Mouse (Mus musculus): Measurements from ENCODE around the gene Pdcd1lg2. TPM values are rescaled to one million over a fixed set of nuclear protein-coding genes. Genes with fewer than 3 reads are reported as not detected.
A peak's percentile ranks its signal among the peaks of the same experiment; 100 is the strongest.

Pdcd1lg2 gene
- polyA plus RNA-seq, 1 experiment from 2014 or later = not detected

DNA sequence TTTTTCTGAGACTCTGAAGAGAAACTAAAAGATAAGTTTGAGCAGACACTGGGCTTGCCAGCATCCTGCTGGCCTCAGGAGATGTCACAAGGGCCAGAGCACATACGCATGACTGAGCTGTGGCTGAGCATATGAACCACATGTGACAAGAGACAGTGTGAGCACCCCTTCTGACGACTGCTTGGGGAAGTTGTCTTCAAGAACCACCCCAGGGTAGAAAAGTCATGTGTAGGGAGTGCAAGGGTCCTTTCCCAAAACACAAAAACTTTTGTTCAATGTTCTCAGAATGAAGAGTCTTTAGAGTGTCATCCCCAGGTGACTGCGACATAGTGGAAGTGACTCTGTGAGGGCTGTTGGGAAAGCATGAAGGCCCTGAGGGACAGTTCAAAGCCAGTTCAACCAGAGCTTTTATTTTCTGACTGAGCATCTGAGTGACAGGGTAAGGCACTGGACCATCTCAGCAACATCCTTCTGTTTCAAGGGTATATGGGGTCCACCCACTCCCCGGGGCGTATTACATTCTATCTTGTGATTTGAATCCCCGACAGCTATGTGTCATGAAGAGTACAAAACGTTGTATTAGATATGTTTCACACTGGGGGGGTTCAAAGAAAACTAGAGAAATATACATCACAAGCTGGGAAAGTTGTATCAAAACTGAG lies 76.0 kb downstream of the Pdcd1lg2 start:
- Histone ChIP-seq H3K36me3 (ENCODE audit: insufficient read depth, low read length) (no peaks in the 10 kb centered on the region), H3K27ac (ENCODE audit: low read length) (no peak overlapping the region), H3K4me3 (ENCODE audit: low read length) (no peak overlapping the region), H3K4me1 (ENCODE audit: insufficient read depth, low read length) (peaks cover 4% of the 10 kb centered on the region; the same call in 1 of the 2 replicates), H3K27me3 (ENCODE audit: insufficient read depth, low read length) (no peaks in the 10 kb centered on the region), H3K4me2 (replicated peaks; ENCODE audit: low read depth, low read length) (no peak overlapping the region), H3K9me3 (ENCODE audit: low read length) (no peaks in the 10 kb centered on the region), H3K9ac (replicated peaks; ENCODE audit: low read length) (no peak overlapping the region)
- WGBS = 78% methylated on average over 7 of the region's 7 CpGs
- ATAC-seq (ENCODE audit: low FRiP score, low TSS enrichment) = no peak

DNA sequence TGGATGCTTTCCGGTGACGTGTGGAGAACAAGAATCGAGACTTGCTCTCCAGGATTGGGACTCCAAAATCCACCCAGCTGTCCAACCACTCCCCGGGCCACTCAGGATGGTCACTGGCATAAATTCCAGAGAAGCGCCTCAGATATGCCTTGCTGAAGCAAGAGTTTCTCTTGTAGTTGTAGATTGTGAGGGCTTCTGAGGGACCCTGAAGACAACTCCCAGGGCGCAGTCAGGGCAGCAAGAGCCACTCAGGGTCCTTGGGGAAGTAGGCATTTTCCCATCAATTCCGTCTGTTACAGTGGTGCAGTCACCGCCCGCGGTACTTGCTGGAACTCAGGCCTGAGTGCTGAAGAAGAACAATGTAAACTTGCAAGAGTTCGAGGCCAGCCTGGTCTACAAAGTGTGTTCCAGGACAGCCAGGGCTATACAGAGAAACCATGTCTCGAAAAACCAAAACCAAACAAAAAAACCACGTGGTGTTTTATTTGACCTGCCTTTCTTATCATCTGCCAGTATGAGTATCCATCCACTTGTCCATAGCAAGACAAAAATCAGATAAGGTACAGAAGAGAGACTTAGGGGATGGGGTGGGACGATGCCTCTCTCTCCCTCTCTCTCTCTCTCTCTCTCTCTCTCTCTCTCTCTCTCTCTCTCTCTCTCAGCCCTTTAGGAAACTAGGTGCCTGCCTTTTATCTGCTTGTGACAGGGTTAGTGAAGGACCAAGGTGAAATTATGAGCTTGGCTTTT lies 76.8 kb downstream of the Pdcd1lg2 start:
- Histone ChIP-seq H3K36me3 (ENCODE audit: insufficient read depth, low read length) (no peaks in the 10 kb centered on the region), H3K4me1 (ENCODE audit: insufficient read depth, low read length) (peaks cover 4% of the 10 kb centered on the region; the same call in 1 of the 2 replicates), H3K27me3 (ENCODE audit: insufficient read depth, low read length) (no peaks in the 10 kb centered on the region), H3K27ac (ENCODE audit: low read length) (no peak overlapping the region), H3K4me3 (ENCODE audit: low read length) (no peak overlapping the region), H3K9me3 (ENCODE audit: low read length) (no peaks in the 10 kb centered on the region), H3K9ac (replicated peaks; ENCODE audit: low read length) (no peak overlapping the region), H3K4me2 (replicated peaks; ENCODE audit: low read depth, low read length) (no peak overlapping the region)
- WGBS = 83% methylated on average over 14 of the region's 14 CpGs
- ATAC-seq (ENCODE audit: low FRiP score, low TSS enrichment) = no peak

DNA sequence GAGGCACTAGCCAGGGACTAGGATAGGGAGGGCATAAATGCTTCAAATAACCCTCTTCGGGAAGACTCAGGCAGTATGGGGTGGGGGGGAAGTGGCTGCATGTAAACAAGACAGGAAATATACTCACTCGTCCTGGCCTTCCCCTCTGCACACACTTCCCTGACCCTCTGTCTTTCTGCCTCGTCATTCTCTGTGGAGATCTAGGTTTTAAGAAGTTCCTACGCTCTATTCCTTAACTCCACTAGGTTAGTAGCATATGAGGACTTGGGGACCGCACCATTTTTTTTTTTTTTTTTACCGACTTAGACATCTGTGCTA lies 77.3 kb downstream of the Pdcd1lg2 start:
- WGBS = 46% methylated on average over 6 of the region's 6 CpGs
- H3K27me3 ChIP-seq (ENCODE audit: insufficient read depth, low read length) = no peaks in the 10 kb centered on the region
- no peak overlapping the region for H3K9ac ChIP-seq (replicated peaks; ENCODE audit: low read length)
- no peak for ATAC-seq (ENCODE audit: low FRiP score, low TSS enrichment)
- H3K36me3 ChIP-seq (ENCODE audit: insufficient read depth, low read length) = no peaks in the 10 kb centered on the region
- peaks cover 4% of the 10 kb centered on the region; the same call in 1 of the 2 replicates for H3K4me1 ChIP-seq (ENCODE audit: insufficient read depth, low read length)
- no peak overlapping the region for H3K27ac ChIP-seq (ENCODE audit: low read length)
- H3K4me2 ChIP-seq (replicated peaks; ENCODE audit: low read depth, low read length) = no peak overlapping the region
- no peak overlapping the region for H3K4me3 ChIP-seq (ENCODE audit: low read length)
- H3K9me3 ChIP-seq (ENCODE audit: low read length) = no peaks in the 10 kb centered on the region

DNA sequence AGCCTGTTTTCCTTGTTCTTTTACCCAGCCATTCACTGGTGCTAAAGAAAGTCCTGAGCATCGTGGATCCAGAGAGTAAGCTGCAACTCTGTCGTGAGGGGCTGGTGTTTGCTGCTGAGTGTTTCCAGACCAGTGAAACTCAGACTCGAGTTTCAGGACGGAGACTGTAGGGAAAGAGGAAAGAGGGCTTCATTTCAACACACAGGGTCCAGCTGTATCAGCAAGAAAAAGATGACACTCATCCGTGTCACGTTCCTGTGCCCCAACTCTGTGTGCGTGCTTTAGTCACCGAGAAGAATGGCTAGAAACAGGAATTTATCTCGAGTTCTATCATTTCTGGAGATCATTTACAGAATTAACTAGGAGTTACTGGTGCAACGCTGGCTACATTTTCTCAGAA lies 77.7 kb downstream of the Pdcd1lg2 start:
- H3K4me3 ChIP-seq (ENCODE audit: low read length) = no peak overlapping the region
- peaks cover 4% of the 10 kb centered on the region; the same call in 1 of the 2 replicates for H3K4me1 ChIP-seq (ENCODE audit: insufficient read depth, low read length)
- peak overlapping the region; percentile 7; the same call in 1 of the 2 replicates for H3K4me2 ChIP-seq (replicated peaks; ENCODE audit: low read depth, low read length)
- no peaks in the 10 kb centered on the region for H3K27me3 ChIP-seq (ENCODE audit: insufficient read depth, low read length)
- H3K36me3 ChIP-seq (ENCODE audit: insufficient read depth, low read length) = no peaks in the 10 kb centered on the region
- H3K9me3 ChIP-seq (ENCODE audit: low read length) = no peaks in the 10 kb centered on the region
- H3K27ac ChIP-seq (ENCODE audit: low read length) = no peak overlapping the region
- 26% methylated on average over 10 of the region's 10 CpGs for WGBS
- no peak for ATAC-seq (ENCODE audit: low FRiP score, low TSS enrichment)
- no peak overlapping the region for H3K9ac ChIP-seq (replicated peaks; ENCODE audit: low read length)

DNA sequence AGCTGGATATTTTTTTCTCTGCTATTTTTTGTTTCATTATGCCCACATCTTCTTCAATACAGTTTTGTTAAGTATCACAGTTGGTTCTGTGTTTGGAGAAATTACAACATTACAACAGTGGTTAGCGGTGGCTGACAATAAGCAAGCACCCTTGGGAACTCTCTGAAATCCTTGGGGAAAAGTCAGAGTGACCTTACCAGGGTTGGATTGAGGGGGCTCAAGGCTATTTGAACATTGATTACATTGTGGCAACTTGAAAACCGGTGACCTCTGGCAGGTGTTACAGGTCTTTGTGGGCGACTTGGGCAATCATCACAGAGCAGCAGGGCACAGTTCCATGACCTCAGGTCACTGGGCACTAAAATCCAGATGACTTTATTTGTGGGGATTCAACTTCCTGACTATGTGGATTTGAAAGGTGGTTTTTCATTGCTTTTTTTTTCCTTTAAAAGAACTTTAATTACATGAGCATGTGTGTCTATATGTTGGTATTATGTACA lies 79.1 kb downstream of the Pdcd1lg2 start:
- H3K36me3 ChIP-seq (ENCODE audit: insufficient read depth, low read length) = no peaks in the 10 kb centered on the region
- H3K4me1 ChIP-seq (ENCODE audit: insufficient read depth, low read length) = peaks cover 4% of the 10 kb centered on the region; the same call in 1 of the 2 replicates
- no peaks in the 10 kb centered on the region for H3K27me3 ChIP-seq (ENCODE audit: insufficient read depth, low read length)
- no peak overlapping the region for H3K9ac ChIP-seq (replicated peaks; ENCODE audit: low read length)
- no peak overlapping the region for H3K4me3 ChIP-seq (ENCODE audit: low read length)
- 74% methylated on average over 3 of the region's 3 CpGs for WGBS
- ATAC-seq (ENCODE audit: low FRiP score, low TSS enrichment) = no peak
- H3K27ac ChIP-seq (ENCODE audit: low read length) = no peak overlapping the region
- no peaks in the 10 kb centered on the region for H3K9me3 ChIP-seq (ENCODE audit: low read length)
- no peak overlapping the region for H3K4me2 ChIP-seq (replicated peaks; ENCODE audit: low read depth, low read length)

DNA sequence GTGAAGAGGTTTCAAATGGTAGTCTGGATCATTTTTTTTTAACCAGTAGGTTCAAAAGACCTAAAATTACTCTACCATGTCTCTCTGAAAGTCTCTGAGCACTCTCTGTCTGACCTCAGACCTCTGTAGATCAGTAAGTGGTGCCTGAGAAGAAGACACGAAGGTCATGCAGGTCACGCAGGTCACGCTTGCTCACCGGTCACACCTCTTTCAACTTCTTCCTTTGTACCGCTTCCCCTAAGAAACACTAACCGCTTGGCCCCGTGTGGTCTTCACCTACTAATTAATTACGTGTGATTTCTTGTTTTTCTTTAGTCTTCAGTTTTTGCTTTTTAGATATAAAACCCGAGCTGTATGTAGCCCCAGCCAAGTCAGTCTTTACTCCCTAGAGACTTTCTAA lies 80.7 kb downstream of the Pdcd1lg2 start:
- H3K4me2 ChIP-seq (replicated peaks; ENCODE audit: low read depth, low read length) = no peak overlapping the region
- no peaks in the 10 kb centered on the region for H3K27me3 ChIP-seq (ENCODE audit: insufficient read depth, low read length)
- 58% methylated on average over 9 of the region's 9 CpGs for WGBS
- no peaks in the 10 kb centered on the region for H3K9me3 ChIP-seq (ENCODE audit: low read length)
- no peak overlapping the region for H3K4me3 ChIP-seq (ENCODE audit: low read length)
- H3K36me3 ChIP-seq (ENCODE audit: insufficient read depth, low read length) = no peaks in the 10 kb centered on the region
- no peak overlapping the region for H3K9ac ChIP-seq (replicated peaks; ENCODE audit: low read length)
- no peak for ATAC-seq (ENCODE audit: low FRiP score, low TSS enrichment)
- H3K4me1 ChIP-seq (ENCODE audit: insufficient read depth, low read length) = peaks cover 4% of the 10 kb centered on the region; the same call in 1 of the 2 replicates
- no peak overlapping the region for H3K27ac ChIP-seq (ENCODE audit: low read length)

DNA sequence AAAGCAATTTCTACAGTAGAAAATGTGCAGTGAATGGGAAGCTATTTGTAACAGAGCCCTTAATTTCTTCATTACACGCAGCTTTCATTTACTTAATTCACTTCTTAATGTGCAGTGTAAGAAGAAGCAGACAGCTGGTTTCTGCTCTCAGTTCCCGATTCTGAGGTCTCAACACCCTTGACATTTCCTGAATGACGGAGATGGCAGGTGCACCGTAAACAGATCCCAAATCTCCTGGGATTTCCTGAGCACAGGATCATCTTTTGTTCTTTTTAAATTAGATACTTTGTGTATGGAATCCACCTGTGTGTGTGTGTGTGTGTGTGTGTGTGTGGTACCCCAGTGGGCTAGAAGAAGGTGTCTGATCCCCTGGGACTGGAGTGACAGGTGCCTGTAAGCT lies 83.7 kb downstream of the Pdcd1lg2 start:
- Histone ChIP-seq H3K4me1 (ENCODE audit: insufficient read depth, low read length) (peaks cover 4% of the 10 kb centered on the region; the same call in 1 of the 2 replicates), H3K9ac (replicated peaks; ENCODE audit: low read length) (no peak overlapping the region), H3K27ac (ENCODE audit: low read length) (no peak overlapping the region), H3K4me3 (ENCODE audit: low read length) (no peak overlapping the region), H3K4me2 (replicated peaks; ENCODE audit: low read depth, low read length) (no peak overlapping the region), H3K9me3 (ENCODE audit: low read length) (no peaks in the 10 kb centered on the region), H3K27me3 (ENCODE audit: insufficient read depth, low read length) (no peaks in the 10 kb centered on the region), H3K36me3 (ENCODE audit: insufficient read depth, low read length) (no peaks in the 10 kb centered on the region)
- 81% methylated on average over 4 of the region's 4 CpGs for WGBS
- no peak for ATAC-seq (ENCODE audit: low FRiP score, low TSS enrichment)

DNA sequence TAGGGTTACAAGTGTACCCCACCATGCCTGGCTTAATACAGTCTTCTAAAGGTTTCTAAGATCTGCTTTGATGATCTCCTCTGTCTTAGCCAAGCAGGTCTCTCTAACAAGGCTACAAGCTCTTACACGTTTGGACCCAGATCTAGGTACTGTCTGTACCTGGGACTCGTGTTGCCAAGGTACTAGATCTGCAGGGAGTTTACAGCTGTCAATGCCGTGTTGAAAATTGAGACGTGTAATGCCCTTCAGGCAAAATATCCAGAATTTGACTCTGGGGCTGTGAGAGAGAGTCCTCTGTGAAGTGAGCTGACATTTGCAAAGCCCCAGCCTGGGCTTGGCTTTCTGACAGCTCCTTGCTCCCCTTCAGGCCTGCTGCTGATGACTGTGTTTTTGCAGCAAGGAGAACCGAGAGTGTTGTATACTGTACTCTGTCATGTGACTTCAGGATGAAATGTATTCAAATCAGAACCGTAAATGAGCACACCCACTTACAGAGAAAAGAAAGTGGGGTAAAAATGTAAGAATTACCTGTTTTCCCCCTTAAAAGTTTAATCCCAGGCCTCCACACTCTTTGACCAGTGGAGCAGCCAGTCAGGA lies 85.4 kb downstream of the Pdcd1lg2 start:
- Histone ChIP-seq H3K4me2 (replicated peaks; ENCODE audit: low read depth, low read length) (no peak overlapping the region), H3K4me3 (ENCODE audit: low read length) (no peak overlapping the region), H3K4me1 (ENCODE audit: insufficient read depth, low read length) (peaks cover 4% of the 10 kb centered on the region; the same call in 1 of the 2 replicates), H3K9me3 (ENCODE audit: low read length) (no peaks in the 10 kb centered on the region), H3K27me3 (ENCODE audit: insufficient read depth, low read length) (no peaks in the 10 kb centered on the region), H3K36me3 (ENCODE audit: insufficient read depth, low read length) (no peaks in the 10 kb centered on the region), H3K9ac (replicated peaks; ENCODE audit: low read length) (no peak overlapping the region), H3K27ac (ENCODE audit: low read length) (no peak overlapping the region)
- WGBS = 72% methylated on average over 6 of the region's 6 CpGs
- ATAC-seq (ENCODE audit: low FRiP score, low TSS enrichment) = no peak

DNA sequence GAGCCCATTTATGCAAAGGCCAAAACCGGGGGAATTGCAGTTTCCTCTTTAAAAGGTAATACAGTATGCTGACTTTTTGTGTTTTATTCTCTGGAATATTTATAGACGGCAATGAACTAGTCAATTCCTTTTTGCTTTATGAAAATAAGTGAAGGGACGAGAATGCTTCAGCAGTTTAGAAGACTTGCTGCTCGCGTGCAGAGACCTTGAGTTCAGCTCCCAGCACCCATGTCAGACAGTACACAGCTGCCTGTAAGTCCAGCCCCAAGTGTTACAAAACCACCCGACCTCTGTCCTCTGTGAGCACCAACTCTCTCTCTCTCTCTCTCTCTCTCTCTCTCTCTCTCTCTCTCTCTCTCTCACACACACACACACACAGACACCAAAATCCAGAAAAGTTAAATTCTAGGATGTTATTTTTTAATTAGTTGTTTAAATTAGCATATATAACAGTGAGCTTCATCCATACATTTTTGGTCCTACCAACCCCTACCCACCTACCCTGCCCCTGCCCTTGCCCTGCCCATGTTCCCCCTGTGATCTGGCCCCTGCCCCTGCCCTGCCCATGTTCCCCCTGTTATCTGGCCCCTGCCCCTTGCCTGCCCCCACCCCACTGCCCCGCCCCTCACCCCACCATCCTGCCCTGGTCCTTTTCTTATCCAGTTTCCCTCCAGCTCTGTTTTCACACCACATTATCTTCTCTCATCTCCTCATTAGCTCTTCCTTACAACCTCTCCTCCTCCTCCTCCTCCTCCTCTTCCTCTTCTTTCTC lies 86.3 kb downstream of the Pdcd1lg2 start:
- H3K4me1 ChIP-seq (ENCODE audit: insufficient read depth, low read length) = peaks cover 4% of the 10 kb centered on the region; the same call in 1 of the 2 replicates
- H3K36me3 ChIP-seq (ENCODE audit: insufficient read depth, low read length) = no peaks in the 10 kb centered on the region
- no peak overlapping the region for H3K27ac ChIP-seq (ENCODE audit: low read length)
- WGBS = 60% methylated on average over 7 of the region's 7 CpGs
- ATAC-seq (ENCODE audit: low FRiP score, low TSS enrichment) = no peak
- no peaks in the 10 kb centered on the region for H3K27me3 ChIP-seq (ENCODE audit: insufficient read depth, low read length)
- no peak overlapping the region for H3K4me3 ChIP-seq (ENCODE audit: low read length)
- H3K9ac ChIP-seq (replicated peaks; ENCODE audit: low read length) = no peak overlapping the region
- no peaks in the 10 kb centered on the region for H3K9me3 ChIP-seq (ENCODE audit: low read length)
- no peak overlapping the region for H3K4me2 ChIP-seq (replicated peaks; ENCODE audit: low read depth, low read length)

All from kidney, embryonic 16.5 days (tissue).